Mouse (Mus musculus) lung, embryonic 16.5 days (tissue): ENCODE measurements around the gene Golga5. TPM values are rescaled to one million over a fixed set of nuclear protein-coding genes. Genes with fewer than 3 reads are reported as not detected.
A peak's percentile ranks its signal among the peaks of the same experiment; 100 is the strongest.

ENCODE experiments used
- ATAC-seq: fragments of 200-750 bp; cut with Nextera tagmentation; 2 replicates; pipeline ENCODE4 v1.8.0; 2017; ENCODE audit warnings: low read depth, mild to moderate bottlenecking, moderate library complexity
- H3K27ac ChIP-seq: fragments of 300-500 bp; sonication (generic); 2 replicates; pipeline ENCODE4 v1.5.1; 2014; ENCODE audit warnings: mild to moderate bottlenecking, control low read depth, low read length
- H3K27me3 ChIP-seq: fragments of 300-500 bp; sonication (generic); 2 replicates; pipeline ENCODE4 v1.6.1; 2014; ENCODE audit warnings: low read depth, low read length, mixed read lengths; ENCODE audit not compliant: control insufficient read depth, insufficient read depth
- H3K36me3 ChIP-seq: fragments of 300-500 bp; sonication (generic); 2 replicates; pipeline ENCODE4 v1.6.1; 2014; ENCODE audit warnings: low read length; ENCODE audit not compliant: control insufficient read depth, insufficient read depth
- H3K4me1 ChIP-seq: fragments of 300-500 bp; sonication (generic); replicated peaks from 2 replicates; pipeline ENCODE4 v1.6.1; 2014; ENCODE audit warnings: low read length, mixed read lengths; ENCODE audit not compliant: control insufficient read depth, insufficient read depth
- H3K4me2 ChIP-seq: fragments of 300-500 bp; sonication (generic); 2 replicates; pipeline ENCODE4 v1.6.1; 2014; ENCODE audit warnings: low read depth, low read length, control low read depth
- H3K4me3 ChIP-seq: fragments of 300-500 bp; sonication (generic); 2 replicates; pipeline ENCODE4 v1.5.1; 2014; ENCODE audit warnings: mild to moderate bottlenecking, low read length, control low read depth
- H3K9ac ChIP-seq: fragments of 300-500 bp; sonication (generic); 2 replicates; pipeline ENCODE4 v1.6.1; 2014; ENCODE audit warnings: low read length, control low read depth
- H3K9me3 ChIP-seq: fragments of 300-500 bp; sonication (generic); 2 replicates; pipeline ENCODE4 v1.6.1; 2016; ENCODE audit warnings: low read length; ENCODE audit not compliant: control insufficient read depth
- WGBS: fragments of 180-500 bp; shearing (Covaris S2); extraction: QIAGEN DNeasy Blood & Tissue Kit; methylation state at CpG from one replicate; pipeline ENCODE4 v1.1.7; 2014; 5-methylcytosine and 5-hydroxymethylcytosine counted together
- polyA plus RNA-seq: library from polyadenylated mRNA; unstranded; fragments of >200 nt; fragmentation: Nextera tagmentation; extraction: Ambion mirVana; gene quantifications from 2 replicates; pipeline ENCODE4 v1.2.1, GENCODE M21; 2015

The Golga5 gene
- polyA plus RNA-seq, 1 experiment from 2014 or later = 35.5 TPM

DNA sequence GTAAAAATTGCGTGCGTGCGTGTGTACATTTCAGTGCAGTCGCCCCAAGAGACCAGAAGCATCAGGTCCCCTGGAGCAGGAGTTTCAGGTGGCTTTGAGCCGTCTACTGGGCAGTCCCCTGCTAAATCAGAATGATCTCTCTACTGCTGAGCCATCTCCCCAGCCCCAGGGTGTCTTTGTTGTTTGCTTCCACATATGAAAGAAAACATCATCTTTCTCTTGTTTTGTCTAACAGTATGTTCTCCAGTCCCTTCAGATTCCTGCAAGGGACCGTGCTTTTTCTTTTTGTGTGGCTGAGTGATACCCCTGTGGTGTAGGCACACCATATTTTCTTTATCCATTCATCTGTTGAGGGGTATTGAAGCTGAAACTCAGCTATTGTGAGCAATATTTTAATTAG is 45.8 kb downstream of the Golga5 start:
- H3K27me3 ChIP-seq = no peaks in the 10 kb centered on the region
- H3K36me3 ChIP-seq = no peaks in the 10 kb centered on the region
- no peaks in the 10 kb centered on the region for H3K9me3 ChIP-seq
- WGBS = 87% methylated on average over 6 of the region's 6 CpGs
- ATAC-seq = no peak
- no peak overlapping the region for H3K4me2 ChIP-seq
- H3K27ac ChIP-seq = no peak overlapping the region
- H3K9ac ChIP-seq = no peak overlapping the region
- no peaks in the 10 kb centered on the region for H3K4me1 ChIP-seq
- no peak overlapping the region for H3K4me3 ChIP-seq

DNA sequence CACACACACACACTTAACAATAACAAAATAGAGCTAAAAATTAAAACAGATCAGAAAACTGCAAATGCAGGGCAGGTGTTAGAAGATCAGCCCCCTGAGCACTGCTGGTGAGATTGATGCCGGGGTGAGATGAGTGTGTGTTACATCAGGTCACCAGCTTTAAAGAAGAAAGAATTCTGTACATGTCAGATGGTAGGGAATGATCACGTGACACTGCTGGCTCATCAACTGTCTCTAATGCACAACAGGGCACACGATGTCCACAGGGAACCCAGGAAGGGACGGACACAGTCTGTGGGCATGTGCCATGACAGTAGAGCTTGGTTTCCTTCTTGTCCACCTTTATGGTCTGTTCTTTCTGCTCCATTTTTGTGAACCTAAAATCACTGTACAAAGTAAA is 47.2 kb downstream of the Golga5 start:
- Histone ChIP-seq H3K9me3 (no peaks in the 10 kb centered on the region), H3K36me3 (no peaks in the 10 kb centered on the region), H3K9ac (no peak overlapping the region), H3K4me3 (no peak overlapping the region), H3K4me1 (no peaks in the 10 kb centered on the region; the same call in 1 of the 2 replicates), H3K27me3 (no peaks in the 10 kb centered on the region), H3K27ac (no peak overlapping the region), H3K4me2 (no peak overlapping the region)
- no peak for ATAC-seq
- 78% methylated on average over 4 of the region's 4 CpGs for WGBS

- Histone ChIP-seq H3K4me1 (peaks cover 4% of the 10 kb centered on the region), H3K36me3 (no peaks in the 10 kb centered on the region), H3K27ac (no peak overlapping the region), H3K4me3 (no peak overlapping the region), H3K9me3 (no peaks in the 10 kb centered on the region), H3K27me3 (no peaks in the 10 kb centered on the region), H3K4me2 (no peak overlapping the region), H3K9ac (no peak overlapping the region)
- ATAC-seq = no peak
- 81% methylated on average over 13 of the region's 13 CpGs for WGBS
Measured at GRCm38 (mm10) chr12:102517647-102518046, 48.7 kb downstream of the Golga5 start.

DNA sequence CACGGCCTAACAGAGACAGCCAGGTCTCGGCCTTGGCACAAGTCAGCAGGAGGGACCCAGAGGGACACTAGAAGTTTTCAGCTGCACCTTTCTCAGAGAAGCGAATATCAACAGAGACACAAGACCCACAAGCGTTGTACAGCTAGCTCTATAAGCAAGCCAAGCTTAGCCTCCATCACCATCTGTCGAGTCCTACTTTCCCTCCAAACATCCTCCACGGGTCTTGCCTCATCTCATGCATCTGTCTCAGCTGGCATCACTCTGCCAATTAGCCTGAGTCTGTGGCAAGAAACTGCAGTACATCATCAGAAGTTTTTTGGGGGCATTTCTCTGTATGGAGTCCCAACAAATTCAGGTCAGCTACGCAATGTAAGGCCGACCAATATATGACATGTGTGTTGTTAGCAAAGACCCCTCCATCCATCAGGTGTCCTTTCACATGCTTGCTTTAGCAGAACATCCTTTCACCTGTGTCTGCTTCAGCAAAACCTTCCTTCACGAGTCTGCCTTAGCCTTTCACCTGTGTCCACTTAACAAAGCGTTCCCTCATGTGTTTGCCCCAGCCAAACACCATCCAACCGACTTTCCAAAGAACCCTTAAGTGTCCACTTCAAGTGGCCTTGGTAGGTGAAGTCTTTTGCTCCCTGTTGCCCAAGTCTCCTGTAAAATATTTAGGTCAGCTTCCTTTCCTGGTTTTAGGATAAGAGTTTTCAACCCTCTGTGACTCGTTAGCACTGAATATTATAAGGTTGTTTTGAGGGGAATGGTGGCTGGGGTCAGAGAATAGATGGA is 51.2 kb downstream of the Golga5 start:
- no peaks in the 10 kb centered on the region for H3K36me3 ChIP-seq
- WGBS = 73% methylated on average over 12 of the region's 12 CpGs
- no peak overlapping the region for H3K4me3 ChIP-seq
- no peak overlapping the region for H3K27ac ChIP-seq
- no peaks in the 10 kb centered on the region for H3K9me3 ChIP-seq
- H3K4me1 ChIP-seq = peaks cover 4% of the 10 kb centered on the region
- H3K27me3 ChIP-seq = no peaks in the 10 kb centered on the region
- H3K9ac ChIP-seq = no peak overlapping the region
- no peak for ATAC-seq
- no peak overlapping the region for H3K4me2 ChIP-seq

DNA sequence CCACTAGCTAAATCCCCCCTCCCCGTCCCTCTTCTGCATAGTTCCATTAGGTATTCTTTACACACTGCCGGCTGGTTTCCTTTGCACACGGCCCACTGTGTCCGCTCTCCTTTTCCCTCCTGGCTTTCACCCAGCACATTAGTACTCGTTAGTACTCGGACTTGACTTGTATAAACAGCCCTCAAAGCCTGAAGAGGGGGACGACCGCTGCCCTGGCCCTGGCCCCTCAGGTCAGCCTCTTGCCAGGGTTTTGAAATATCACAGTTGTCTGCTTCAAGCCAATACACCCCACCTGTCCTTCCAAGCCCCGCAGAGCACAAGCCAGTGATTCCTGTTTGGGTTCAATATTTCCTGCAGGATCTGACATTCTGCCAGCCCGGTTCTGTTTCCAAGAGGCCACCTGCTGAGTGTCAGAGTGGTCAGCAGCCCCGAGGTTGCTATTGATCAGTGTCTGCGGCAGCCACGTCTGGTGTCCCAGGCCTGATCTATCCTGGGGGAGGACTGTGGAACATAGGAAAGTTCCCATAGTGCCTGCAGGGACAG is 52.9 kb downstream of the Golga5 start:
- WGBS = 12% methylated on average over 13 of the region's 13 CpGs
- Histone ChIP-seq H3K36me3 (no peaks in the 10 kb centered on the region), H3K27ac (peak overlapping the region; percentile 59), H3K9me3 (no peaks in the 10 kb centered on the region), H3K4me1 (peaks cover 4% of the 10 kb centered on the region), H3K4me2 (peak overlapping the region; percentile 18; the same call in 1 of the 2 replicates), H3K4me3 (no peak overlapping the region), H3K9ac (no peak overlapping the region), H3K27me3 (no peaks in the 10 kb centered on the region)
- peak; percentile 69 for ATAC-seq

DNA sequence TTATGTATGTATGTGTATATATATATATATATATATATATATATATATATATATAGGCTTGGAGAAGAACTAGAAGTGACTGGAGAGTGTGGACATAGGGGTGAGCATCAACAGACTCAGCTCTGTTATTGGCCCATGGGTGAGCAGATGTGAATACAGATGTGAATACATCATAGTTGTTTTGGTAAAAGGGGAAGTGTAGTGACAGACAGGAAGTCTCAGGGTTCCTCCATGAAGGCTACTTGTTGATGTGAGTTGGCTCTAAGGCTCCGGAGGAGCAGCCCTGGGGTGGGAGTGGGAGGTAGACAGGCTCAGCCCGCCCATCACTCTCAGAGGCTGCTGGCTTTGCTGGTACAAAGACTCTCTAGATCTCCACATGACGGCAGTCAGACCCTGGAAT is 55.3 kb downstream of the Golga5 start:
- Histone ChIP-seq H3K9me3 (no peaks in the 10 kb centered on the region), H3K4me3 (no peak overlapping the region), H3K9ac (no peak overlapping the region), H3K4me1 (peaks cover 4% of the 10 kb centered on the region), H3K4me2 (no peak overlapping the region), H3K36me3 (no peaks in the 10 kb centered on the region), H3K27me3 (no peaks in the 10 kb centered on the region), H3K27ac (no peak overlapping the region)
- 48% methylated on average over 3 of the region's 3 CpGs for WGBS
- no peak for ATAC-seq

DNA sequence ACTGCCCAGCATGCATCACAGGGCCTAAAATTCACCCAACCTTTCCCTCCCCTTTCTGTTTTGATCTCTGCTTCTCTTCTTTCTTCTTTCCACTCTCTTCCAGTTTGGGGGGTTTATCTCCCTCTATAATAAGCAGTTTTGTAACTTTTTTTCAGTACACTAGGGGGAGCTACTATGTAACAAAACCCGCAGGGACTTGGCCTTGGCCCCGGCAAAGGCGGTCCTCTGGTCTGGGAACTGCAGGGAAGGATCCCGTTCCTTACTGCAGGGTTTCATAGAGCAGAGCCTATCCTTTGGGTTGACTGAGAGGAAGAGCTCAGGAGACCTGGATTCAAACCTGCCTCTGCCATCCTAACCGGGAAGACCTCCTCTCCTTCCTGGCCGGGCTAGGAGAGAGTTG is 55.8 kb downstream of the Golga5 start:
- Histone ChIP-seq H3K27me3 (no peaks in the 10 kb centered on the region), H3K9me3 (no peaks in the 10 kb centered on the region), H3K4me2 (no peak overlapping the region), H3K4me3 (no peak overlapping the region), H3K36me3 (no peaks in the 10 kb centered on the region), H3K27ac (no peak overlapping the region), H3K9ac (no peak overlapping the region), H3K4me1 (peaks cover 4% of the 10 kb centered on the region)
- WGBS = 19% methylated on average over 6 of the region's 6 CpGs
- ATAC-seq = no peak; the same call in 1 of the 2 replicates

DNA sequence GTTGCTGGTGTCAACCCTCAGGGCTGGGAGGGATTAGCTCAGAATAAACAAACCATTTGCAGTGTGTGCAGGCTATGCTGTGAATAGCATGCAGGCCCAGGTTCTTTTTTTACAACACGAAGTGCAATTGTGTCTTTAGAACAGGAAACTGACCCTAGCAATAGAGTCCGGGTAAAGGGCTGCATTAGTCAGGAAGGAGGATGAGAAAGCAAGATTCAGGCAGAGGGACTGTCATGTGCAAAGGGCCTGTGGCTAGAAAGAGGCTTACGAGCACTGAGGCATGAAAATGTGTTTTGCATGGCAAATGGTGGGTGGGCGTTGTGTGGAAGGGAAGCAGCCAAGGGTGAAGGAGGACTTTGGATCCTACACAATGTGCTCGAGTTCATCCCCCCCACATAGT is 59.1 kb downstream of the Golga5 start:
- ATAC-seq = no peak
- no peak overlapping the region for H3K4me3 ChIP-seq
- no peak overlapping the region for H3K27ac ChIP-seq
- no peak overlapping the region for H3K9ac ChIP-seq
- H3K4me2 ChIP-seq = no peak overlapping the region
- WGBS = 66% methylated on average over 5 of the region's 5 CpGs
- no peaks in the 10 kb centered on the region for H3K4me1 ChIP-seq
- H3K27me3 ChIP-seq = no peaks in the 10 kb centered on the region
- no peaks in the 10 kb centered on the region for H3K9me3 ChIP-seq
- H3K36me3 ChIP-seq = no peaks in the 10 kb centered on the region

DNA sequence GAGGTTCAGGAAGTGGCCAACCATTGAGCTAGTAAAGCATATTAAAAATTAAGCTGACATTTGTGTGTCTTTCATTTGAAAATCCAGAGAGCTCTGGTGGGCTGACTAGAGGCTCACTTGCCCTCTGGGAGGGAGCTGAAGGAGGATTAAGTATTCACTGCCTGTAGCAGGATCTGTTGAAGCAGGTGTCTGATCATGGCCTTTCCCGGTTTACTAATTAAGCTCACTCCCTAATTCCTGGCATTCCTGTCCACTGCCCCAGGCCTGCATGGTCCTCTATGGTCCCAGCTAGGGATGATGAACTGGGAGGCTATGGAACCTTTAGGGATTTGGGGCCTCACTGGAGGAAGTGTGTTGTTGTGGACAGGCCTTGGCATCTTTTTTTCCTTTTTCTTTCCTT is 66.9 kb downstream of the Golga5 start:
- Histone ChIP-seq H3K36me3 (no peaks in the 10 kb centered on the region), H3K27ac (no peak overlapping the region), H3K9me3 (no peaks in the 10 kb centered on the region), H3K4me2 (no peak overlapping the region), H3K4me3 (no peak overlapping the region), H3K27me3 (no peaks in the 10 kb centered on the region), H3K4me1 (no peaks in the 10 kb centered on the region), H3K9ac (no peak overlapping the region)
- WGBS = 35% methylated on average over 1 of the region's 1 CpGs
- ATAC-seq = no peak
